Mouse (Mus musculus) MN1 (cell line): ENCODE results near the gene Lrp6.

Experiments
- DNase-seq: peaks from one replicate; pipeline ENCODE4 v3.0.0-alpha.2; 2016; ENCODE audit warnings: low spot score

The Lrp6 gene

DNA sequence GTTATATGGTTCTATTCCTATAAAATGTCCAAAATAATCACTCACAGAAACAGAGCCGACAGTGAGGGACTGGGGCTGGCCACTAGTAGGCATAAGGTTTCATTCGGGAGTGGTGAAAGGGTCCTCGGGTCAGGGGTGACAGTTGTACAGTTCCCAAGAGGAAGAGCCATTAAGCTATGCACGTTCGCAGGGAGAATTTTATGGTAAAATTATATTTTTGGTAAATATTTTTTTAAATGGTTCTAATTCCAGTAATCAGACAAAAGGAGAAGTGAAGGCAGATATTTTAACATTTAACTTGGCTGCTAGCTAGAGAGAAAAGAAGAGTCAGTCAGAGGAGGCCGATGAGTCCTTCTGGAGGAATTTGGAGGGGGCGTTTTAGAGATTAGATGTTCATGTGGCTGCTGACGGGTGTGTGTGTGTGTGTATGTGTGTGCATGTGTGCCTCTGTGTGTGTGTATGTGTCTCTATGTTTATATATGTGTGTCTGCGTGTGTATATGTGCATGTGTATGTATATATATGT, 131.8 kb downstream of the Lrp6 start:
- DNase-seq: no peak

DNA sequence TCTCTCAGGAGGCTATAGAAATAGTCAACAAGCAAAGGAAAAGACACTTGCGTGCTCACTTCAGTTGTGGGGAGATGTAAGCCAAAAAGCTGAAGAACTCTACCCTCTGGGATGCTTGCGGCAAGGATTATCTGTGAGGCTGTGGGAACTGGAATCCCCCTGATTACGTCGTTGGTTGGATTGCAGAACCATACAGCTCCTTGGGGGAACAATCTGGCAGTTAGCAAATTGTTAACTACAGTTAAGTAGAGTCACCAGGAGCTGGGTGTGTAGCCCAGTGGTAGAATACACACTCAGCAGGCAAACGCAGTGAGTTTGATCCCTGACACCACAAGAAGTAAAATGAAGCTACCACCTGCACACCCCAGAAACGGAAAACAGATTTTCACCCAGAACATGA, 132.7 kb downstream of the Lrp6 start:
- no peak for DNase-seq

DNA sequence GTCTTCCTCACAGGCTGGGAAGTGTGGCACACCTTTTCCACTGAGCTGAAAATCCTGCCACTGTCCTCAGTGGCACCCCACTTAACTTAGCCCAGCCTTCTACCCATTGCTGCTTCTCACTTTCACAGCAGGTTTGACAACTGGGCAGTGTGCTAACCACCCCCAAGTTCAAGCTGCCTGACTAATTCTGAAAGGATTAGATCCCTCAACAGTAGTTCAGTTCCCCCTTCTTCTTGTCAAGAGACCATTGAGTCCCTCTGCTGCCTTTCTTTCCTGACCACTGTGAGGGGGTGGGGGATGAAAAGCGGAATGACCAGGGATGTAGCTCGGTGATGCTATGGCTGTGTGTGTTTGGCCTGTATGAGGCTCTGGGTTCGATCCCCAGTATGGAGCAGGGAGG, 133.5 kb downstream of the Lrp6 start:
- no peak for DNase-seq

DNA sequence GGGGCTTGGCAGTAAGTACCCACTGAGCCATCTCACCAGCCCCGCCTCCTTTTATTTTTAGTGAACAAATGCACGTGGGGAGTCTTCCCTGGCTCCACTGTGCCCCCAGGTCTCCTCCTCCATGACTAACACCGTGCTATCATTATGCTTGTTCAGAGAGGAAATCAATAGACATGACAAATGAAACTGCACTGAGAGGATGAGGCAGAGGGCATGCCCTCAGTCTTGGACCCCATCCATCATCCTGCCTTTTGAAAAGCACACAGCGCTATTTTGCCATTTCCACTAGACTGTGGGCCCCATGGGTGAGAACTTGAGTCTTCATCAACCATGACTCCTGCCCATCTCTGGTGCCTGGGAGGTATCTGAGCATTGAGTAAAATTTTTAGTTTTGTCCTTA, 135.2 kb downstream of the Lrp6 start:
- no peak for DNase-seq

DNA sequence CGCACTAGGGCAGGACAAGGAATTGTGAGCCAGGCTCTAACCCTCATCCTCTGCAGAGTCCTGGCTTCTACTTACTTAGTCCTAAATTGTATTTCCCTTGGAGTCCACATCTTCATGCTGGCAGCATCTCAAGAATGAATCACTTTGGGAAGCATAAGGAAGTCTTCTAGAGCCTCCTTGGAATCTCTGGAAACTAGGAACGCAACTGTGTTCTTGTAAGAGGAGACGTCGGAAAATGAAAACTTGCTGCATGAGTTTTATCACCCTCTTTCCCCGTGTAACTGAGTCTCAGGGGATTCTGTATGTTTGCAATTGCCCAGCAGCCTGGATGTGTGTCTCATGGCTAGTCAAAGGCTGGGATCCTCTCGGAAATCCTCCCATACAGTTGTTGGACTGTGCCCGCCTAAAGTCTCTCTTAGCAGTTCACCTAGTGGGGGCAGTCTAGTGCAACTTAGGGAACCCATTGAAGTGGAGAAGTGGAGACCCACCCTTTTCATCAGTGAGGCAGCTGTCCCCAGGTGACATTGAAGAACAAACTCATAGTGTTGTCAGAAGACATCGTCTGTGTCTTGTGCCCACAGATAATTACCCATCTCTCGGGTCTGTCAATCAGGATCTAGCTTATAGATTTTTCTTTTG, 136.5 kb downstream of the Lrp6 start:
- DNase-seq: no peak

DNA sequence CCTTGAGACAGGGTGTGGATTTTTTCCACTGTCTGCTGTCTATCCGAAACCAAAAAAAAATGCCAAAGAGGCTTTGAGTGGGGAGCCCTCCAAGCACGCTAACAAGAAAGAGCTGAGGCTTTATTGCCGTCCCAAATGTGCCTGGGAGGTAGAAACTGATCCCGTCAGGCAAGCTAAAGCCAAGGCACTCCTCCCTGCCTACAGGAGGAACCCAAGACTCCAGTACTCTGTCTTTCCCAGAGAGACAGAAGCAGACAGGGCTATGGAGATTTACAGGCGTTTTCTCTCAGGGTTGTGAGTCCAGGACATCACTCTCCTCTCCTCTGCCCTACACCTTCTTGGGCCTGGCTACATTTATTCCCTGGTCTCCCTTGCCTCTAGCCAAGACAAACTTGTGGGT, 138.3 kb downstream of the Lrp6 start:
- DNase-seq: no peak

DNA sequence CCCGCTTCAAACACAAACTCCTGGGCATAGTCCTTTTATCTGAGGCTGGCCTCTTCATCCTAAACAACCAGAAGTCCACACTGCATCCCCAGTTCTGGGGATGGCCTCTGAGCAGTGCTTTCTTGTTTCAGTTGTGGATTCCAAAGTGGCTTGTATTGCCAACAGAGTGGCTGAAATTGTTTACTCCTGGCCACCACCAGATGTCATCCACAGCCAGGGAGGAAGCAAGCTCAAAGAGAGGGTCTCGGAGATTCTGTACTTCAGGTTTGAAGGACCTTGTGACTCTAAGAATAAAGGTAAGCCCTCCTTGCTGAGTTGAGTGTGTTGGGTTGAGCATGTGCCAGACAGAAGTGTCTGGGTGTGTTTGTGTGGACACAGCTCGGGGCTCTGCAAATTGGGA, 139.6 kb downstream of the Lrp6 start:
- no peak for DNase-seq

DNA sequence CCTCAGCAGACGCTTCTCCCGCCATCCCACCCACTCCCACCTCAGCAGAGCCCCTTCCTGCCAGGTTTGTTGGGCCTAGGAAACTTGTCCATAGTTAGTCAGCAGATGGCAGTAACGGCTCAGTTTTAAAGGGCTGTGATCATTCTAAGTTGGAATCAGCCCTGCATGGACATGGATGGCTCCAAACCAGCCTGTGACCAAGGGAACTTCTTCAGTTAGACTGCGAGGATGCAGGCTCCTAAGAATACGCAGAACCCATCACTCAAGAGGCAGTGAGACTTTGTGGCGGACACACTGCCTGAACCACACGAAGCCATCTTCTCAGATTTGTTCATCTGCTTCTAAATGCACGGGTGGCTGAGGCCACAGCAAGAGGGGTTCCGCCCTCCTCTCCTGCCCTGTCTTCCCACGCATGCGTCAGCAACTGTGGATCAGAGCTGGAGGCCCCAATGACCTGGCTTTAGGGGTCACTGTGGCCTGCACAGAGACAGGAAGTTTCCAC, 141.5 kb downstream of the Lrp6 start:
- DNase-seq: peak; percentile 71

DNA sequence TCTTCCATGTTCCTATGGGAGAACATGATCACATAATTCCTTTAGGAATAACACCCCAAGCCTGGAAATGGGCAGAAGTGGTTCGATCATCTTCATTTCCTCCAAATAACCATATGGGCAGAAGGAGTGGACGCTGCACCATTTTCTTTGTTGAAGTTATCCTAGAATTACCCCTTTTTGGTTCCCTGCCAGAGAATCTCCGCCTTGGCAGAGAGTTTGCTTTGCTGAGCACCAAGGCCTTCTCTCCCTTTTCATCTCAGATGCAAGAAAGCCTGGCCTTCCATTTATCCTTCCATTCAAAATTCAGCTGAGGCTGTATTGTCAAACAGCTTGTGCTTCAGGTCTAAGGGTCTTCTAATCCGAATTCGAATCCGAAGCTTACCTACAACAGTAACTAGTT, 144.8 kb downstream of the Lrp6 start:
- DNase-seq: no peak

DNA sequence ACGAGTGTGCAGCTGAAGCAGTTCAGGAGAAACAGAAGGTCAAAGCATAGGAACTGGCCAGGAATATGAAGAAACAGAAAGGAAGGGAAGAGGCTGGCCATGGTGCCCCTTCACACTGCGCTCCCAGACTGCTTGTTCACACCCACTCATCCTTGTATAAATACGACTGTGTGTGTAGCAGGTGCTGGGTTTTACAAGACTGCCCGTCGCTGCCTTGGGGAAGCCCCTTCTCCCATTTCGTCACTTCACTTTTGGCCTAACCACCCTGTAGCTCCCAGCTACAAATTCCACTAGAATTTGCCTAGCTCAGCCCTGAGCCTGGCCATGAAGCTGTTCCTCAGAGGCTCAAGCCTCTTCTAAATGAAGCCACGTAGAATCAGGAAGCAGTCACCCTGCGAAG, 146.4 kb downstream of the Lrp6 start:
- no peak for DNase-seq

DNA sequence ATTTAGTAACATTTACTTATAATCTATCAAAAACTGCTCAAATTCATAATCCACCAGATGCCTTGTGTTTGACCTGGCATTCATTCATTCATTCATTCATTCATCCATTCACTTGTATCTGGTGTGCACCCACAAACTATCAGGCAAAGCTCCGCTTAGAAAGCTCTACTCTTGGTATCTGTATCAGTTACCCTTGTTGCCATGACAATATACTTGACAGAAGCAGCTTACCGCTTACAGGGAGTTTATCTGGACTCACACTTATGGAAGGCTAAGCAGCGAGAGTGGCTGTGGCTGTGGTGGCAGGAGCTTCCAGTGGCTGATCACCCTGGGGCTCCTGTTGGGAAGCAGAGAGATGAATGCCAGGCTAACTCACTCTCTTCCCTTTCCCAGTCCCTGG, 148.9 kb downstream of the Lrp6 start:
- no peak for DNase-seq

DNA sequence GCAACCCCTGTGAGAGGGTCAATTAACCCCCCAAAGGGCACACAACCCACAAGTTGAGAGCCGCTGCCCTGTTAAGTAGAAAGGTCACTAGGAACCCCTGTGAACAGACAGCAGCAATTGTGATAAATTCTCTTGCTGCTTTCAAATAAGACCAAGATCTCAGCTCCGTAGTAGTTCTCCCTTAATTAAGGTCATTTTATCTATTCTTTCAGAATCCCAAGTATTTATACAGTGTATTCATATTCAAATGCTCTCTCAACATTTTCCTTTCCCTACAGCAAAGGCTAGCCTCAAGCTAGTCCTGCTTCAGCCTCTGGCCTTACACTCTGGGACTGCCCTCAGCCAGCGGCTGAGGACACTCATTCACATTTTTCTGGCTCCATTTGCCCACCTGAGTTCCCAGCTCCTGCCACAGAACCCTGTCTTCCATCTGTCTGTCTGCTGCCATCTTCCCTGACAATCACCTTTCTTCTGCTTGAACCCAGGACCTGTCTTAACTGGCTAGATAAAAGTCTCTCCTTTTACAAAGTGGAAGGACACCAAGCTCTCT, 150.1 kb downstream of the Lrp6 start:
- DNase-seq: no peak

DNA sequence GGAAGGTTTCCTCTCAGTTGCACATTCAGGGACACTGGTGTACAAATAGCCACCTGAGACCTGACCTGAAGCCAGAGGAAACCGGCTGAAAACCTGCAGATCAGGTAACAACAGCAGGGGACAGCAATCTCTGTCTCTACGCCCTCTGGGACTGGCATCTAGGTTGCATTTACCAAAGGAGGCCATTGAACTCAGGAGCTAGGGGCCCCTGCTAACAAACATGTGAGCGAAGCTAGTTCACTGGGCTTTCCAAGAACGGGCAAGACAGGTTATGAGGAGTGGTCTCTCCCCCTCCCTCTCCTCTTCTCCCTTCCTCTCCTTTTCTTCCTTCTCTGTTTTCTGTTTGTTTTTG, 152.3 kb downstream of the Lrp6 start:
- DNase-seq: no peak

DNA sequence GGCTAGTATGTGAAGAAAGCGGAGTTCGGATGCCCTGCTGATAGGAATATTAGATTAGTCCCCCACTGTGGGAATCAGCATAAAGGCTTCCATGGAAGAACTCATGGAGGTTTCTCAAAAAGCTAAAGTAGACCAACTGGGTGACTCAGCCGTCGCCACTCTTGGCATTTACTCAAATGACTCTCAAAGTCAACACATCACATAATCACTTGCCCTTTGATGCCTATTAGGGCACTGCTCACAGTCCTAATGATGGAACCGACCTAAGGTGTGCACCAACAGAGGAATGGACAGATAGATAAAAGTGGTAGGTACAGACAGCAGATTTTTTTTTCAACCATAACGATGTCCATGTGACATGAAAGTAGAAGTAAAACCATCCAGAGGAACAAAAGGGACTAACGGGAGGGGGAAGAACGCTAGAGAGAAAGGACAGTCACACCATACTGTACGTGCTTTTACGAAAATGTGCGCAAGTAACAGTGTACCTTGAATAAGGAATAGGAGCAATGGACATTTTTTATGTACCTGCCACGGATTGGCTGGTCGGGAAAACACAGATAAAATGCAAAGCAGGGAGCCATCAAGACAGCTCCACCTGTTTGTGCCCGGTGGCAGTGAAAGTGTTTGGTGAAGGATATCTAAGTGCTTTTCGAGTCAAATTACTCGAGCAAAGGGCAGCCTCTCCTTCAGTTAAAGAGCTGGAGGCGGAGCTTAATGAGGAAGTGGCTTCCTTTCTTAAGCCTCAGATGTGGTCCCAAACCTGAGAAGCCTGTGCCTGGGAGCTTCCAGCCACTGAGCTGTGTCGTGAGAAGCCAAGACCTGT, 152.8 kb downstream of the Lrp6 start:
- no peak for DNase-seq

DNA sequence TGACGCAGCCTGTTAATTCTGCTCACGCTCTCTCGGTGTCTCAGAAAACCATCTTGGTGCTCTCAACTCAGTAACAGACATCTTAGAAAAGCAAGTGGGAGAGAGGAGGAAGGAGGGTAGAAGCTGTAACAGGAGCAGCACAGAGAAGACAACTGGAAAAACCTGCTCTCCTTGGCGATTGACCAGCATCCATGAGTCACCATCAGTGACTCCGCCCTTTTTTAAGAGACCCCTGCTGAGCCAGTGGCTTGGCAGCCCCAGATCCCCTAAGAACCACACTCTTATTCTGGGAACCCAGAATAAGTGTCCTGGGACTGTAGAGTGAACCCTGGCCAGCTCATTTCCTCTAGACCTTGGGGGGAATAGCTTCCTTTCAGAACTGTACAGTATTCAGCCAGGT, 159.5 kb downstream of the Lrp6 start:
- DNase-seq: no peak

DNA sequence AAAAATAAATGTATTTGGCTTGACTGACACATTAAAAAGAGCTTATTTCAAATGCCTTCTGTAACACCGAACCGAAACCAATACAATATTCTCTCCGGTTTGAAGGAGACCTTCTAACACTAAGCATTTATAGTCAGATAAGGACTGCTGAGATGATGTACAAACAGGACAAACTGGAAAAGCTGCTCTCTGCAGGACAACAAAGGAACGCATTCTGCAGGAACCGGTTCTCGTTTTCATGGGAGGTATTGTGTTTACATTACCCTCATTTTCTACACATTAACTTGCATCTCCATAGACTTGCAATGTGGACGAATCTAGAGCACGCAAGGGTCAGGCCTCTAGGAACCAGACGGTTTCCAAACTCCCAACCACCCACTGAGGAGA, 163.1 kb downstream of the Lrp6 start:
- DNase-seq: no peak

DNA sequence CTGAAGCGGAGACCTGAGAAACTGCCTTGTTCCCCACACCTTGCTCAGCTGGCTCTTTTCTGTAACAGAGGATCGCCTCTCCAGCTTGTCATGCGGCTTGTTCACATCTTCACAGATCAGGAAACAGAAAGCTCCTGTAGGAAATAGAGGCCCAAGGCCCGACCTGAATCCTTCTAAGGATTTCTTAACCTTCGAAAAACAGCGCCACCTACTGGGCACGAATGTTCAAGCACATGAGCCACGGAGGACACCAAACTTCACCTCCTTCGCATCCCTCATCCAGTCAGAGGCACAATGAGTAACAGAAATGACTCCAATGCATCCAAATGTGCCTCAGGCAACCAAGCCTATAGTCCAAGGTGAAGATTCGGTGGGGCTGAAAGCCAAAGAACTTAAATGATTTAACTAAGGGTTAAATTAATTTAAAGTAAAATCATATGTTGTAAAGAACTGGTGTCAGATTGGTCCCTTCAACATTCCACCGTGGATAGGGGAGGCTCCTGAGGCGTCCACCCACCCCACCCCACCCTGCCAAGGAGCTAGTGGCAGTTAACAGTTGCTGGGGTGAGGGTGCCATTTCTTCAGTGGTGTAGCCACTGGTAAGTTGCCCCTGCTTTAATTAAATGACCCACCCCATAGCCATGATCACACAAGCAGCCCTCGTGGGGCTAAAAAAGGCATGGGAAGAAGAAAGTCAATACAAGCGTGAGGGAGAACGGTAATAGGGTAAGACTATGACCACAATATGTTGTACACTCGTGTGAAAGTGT, 163.7 kb downstream of the Lrp6 start:
- peak; percentile 22 for DNase-seq
